Mouse (Mus musculus): ENCODE results near the gene Cpm. TPM values are rescaled to one million over a fixed set of nuclear protein-coding genes. Genes with fewer than 3 reads are reported as not detected.
"Not testable (repeated sequence)": the region's sequence is repeated elsewhere in the genome, so short reads cannot be mapped to it uniquely, and the experiment has no call there.

The Cpm gene
- polyA plus RNA-seq, 1 experiment from 2014 or later, result 5.2 TPM

GRCm38 (mm10) chr10:117714048-117714545 is 84.8 kb downstream of the Cpm start:
- Histone ChIP-seq H3K4me2 (no peak overlapping the region), H3K4me1 (peaks cover 22% of the 10 kb centered on the region), H3K27me3 (no peaks in the 10 kb centered on the region), H3K27ac (no peak overlapping the region), H3K4me3 (replicated peaks) (no peak overlapping the region), H3K9ac (no peak overlapping the region), H3K36me3 (replicated peaks) (no peaks in the 10 kb centered on the region), H3K9me3 (no peaks in the 10 kb centered on the region)
- 94% methylated on average over 3 of the region's 3 CpGs for WGBS
- no peak for ATAC-seq (ENCODE audit: low FRiP score)

- Histone ChIP-seq H3K4me3 (replicated peaks) (no peak overlapping the region), H3K36me3 (replicated peaks) (no peaks in the 10 kb centered on the region), H3K4me2 (no peak overlapping the region), H3K9ac (no peak overlapping the region), H3K27ac (no peak overlapping the region), H3K9me3 (no peaks in the 10 kb centered on the region), H3K4me1 (peaks cover 17% of the 10 kb centered on the region), H3K27me3 (no peaks in the 10 kb centered on the region)
- 82% methylated on average over 4 of the region's 4 CpGs for WGBS
- ATAC-seq (ENCODE audit: low FRiP score), result no peak
Measured at GRCm38 (mm10) chr10:117714928-117715500, 85.7 kb downstream of the Cpm start.

- H3K4me1 ChIP-seq, result peaks cover 17% of the 10 kb centered on the region
- H3K4me2 ChIP-seq; H3K4me3 ChIP-seq (replicated peaks); H3K27me3 ChIP-seq; H3K9me3 ChIP-seq; H3K36me3 ChIP-seq (replicated peaks); H3K27ac ChIP-seq; ATAC-seq (ENCODE audit: low FRiP score); H3K9ac ChIP-seq: not testable (repeated sequence)
- 88% methylated on average over 1 of the region's 1 CpGs for WGBS
Measured at GRCm38 (mm10) chr10:117715654-117716053, 86.4 kb downstream of the Cpm start.

- WGBS, result 92% methylated on average over 3 of the region's 3 CpGs
- Histone ChIP-seq H3K27ac (no peak overlapping the region), H3K4me1 (peaks cover 12% of the 10 kb centered on the region), H3K36me3 (replicated peaks) (no peaks in the 10 kb centered on the region), H3K27me3 (no peaks in the 10 kb centered on the region), H3K4me2 (no peak overlapping the region), H3K9ac (no peak overlapping the region), H3K9me3 (no peaks in the 10 kb centered on the region), H3K4me3 (replicated peaks) (no peak overlapping the region)
- no peak for ATAC-seq (ENCODE audit: low FRiP score)
Measured at GRCm38 (mm10) chr10:117716686-117717085, 87.4 kb downstream of the Cpm start.

- 13% methylated on average over 4 of the region's 4 CpGs for WGBS
- Histone ChIP-seq H3K4me1 (peaks cover 12% of the 10 kb centered on the region), H3K36me3 (replicated peaks) (no peaks in the 10 kb centered on the region), H3K27me3 (no peaks in the 10 kb centered on the region), H3K27ac (no peak overlapping the region), H3K9ac (no peak overlapping the region), H3K9me3 (no peaks in the 10 kb centered on the region), H3K4me2 (no peak overlapping the region), H3K4me3 (replicated peaks) (no peak overlapping the region)
- no peak for ATAC-seq (ENCODE audit: low FRiP score)
Measured at GRCm38 (mm10) chr10:117717583-117717982, 88.3 kb downstream of the Cpm start.

GRCm38 (mm10) chr10:117718161-117719119 is 89.1 kb downstream of the Cpm start:
- H3K4me1 ChIP-seq, result peaks cover 12% of the 10 kb centered on the region
- peak overlapping the region; percentile 2; the same call in 1 of the 2 replicates for H3K4me2 ChIP-seq
- no peaks in the 10 kb centered on the region for H3K27me3 ChIP-seq
- H3K36me3 ChIP-seq (replicated peaks), result no peaks in the 10 kb centered on the region
- H3K27ac ChIP-seq, result no peak overlapping the region; the same call in 1 of the 2 replicates
- no peak for ATAC-seq (ENCODE audit: low FRiP score)
- no peak overlapping the region for H3K4me3 ChIP-seq (replicated peaks)
- no peaks in the 10 kb centered on the region for H3K9me3 ChIP-seq
- H3K9ac ChIP-seq, result no peak overlapping the region
- WGBS, result 63% methylated on average over 19 of the region's 19 CpGs

GRCm38 (mm10) chr10:117724136-117724718 is 94.9 kb downstream of the Cpm start:
- no peak overlapping the region for H3K27ac ChIP-seq
- H3K36me3 ChIP-seq (replicated peaks), result no peaks in the 10 kb centered on the region
- H3K9ac ChIP-seq, result no peak overlapping the region
- no peaks in the 10 kb centered on the region for H3K4me1 ChIP-seq
- no peaks in the 10 kb centered on the region for H3K9me3 ChIP-seq
- 83% methylated on average over 5 of the region's 5 CpGs for WGBS
- H3K27me3 ChIP-seq, result no peaks in the 10 kb centered on the region
- H3K4me2 ChIP-seq, result no peak overlapping the region
- H3K4me3 ChIP-seq (replicated peaks), result no peak overlapping the region
- no peak for ATAC-seq (ENCODE audit: low FRiP score)

- Histone ChIP-seq H3K36me3 (replicated peaks) (no peaks in the 10 kb centered on the region), H3K9me3 (no peaks in the 10 kb centered on the region), H3K9ac (no peak overlapping the region), H3K4me1 (no peaks in the 10 kb centered on the region), H3K4me2 (no peak overlapping the region), H3K27ac (no peak overlapping the region), H3K27me3 (no peaks in the 10 kb centered on the region), H3K4me3 (replicated peaks) (no peak overlapping the region)
- no peak for ATAC-seq (ENCODE audit: low FRiP score)
- WGBS, result 94% methylated on average over 3 of the region's 3 CpGs
Measured at GRCm38 (mm10) chr10:117724804-117725361, 95.6 kb downstream of the Cpm start.

- Histone ChIP-seq H3K4me3 (replicated peaks) (no peak overlapping the region), H3K36me3 (replicated peaks) (no peaks in the 10 kb centered on the region), H3K9me3 (no peaks in the 10 kb centered on the region), H3K27ac (no peak overlapping the region), H3K27me3 (no peaks in the 10 kb centered on the region), H3K9ac (no peak overlapping the region), H3K4me2 (no peak overlapping the region), H3K4me1 (no peaks in the 10 kb centered on the region)
- 81% methylated on average over 7 of the region's 7 CpGs for whole genome bisulfite sequencing
- ATAC-seq (ENCODE audit: low FRiP score), result no peak
Measured at GRCm38 (mm10) chr10:117725671-117726070, 96.4 kb downstream of the Cpm start.

- Histone ChIP-seq H3K9ac (no peak overlapping the region), H3K27ac (no peak overlapping the region), H3K4me2 (no peak overlapping the region), H3K36me3 (replicated peaks) (no peaks in the 10 kb centered on the region), H3K27me3 (no peaks in the 10 kb centered on the region), H3K4me1 (no peaks in the 10 kb centered on the region), H3K4me3 (replicated peaks) (no peak overlapping the region), H3K9me3 (no peaks in the 10 kb centered on the region)
- WGBS, result 98% methylated on average over 4 of the region's 4 CpGs
- ATAC-seq (ENCODE audit: low FRiP score), result no peak
Measured at GRCm38 (mm10) chr10:117726350-117726749, 97.0 kb downstream of the Cpm start.

- Histone ChIP-seq H3K4me1 (no peaks in the 10 kb centered on the region), H3K4me2 (no peak overlapping the region), H3K9me3 (no peaks in the 10 kb centered on the region), H3K27me3 (no peaks in the 10 kb centered on the region), H3K4me3 (replicated peaks) (no peak overlapping the region), H3K36me3 (replicated peaks) (no peaks in the 10 kb centered on the region), H3K9ac (no peak overlapping the region), H3K27ac (no peak overlapping the region)
- 96% methylated on average over 4 of the region's 4 CpGs for WGBS
- ATAC-seq (ENCODE audit: low FRiP score), result no peak
Measured at GRCm38 (mm10) chr10:117726888-117727385, 97.6 kb downstream of the Cpm start.

- no peaks in the 10 kb centered on the region for H3K27me3 ChIP-seq
- H3K4me1 ChIP-seq, result no peaks in the 10 kb centered on the region
- no peak overlapping the region for H3K9ac ChIP-seq
- no peak for ATAC-seq (ENCODE audit: low FRiP score)
- H3K9me3 ChIP-seq, result no peaks in the 10 kb centered on the region
- no peak overlapping the region for H3K27ac ChIP-seq
- H3K4me2 ChIP-seq, result no peak overlapping the region
- WGBS, result 78% methylated on average over 9 of the region's 9 CpGs
- H3K36me3 ChIP-seq (replicated peaks), result no peaks in the 10 kb centered on the region
- H3K4me3 ChIP-seq (replicated peaks), result no peak overlapping the region
Measured at GRCm38 (mm10) chr10:117727518-117728110, 98.3 kb downstream of the Cpm start.

Measured in forebrain, embryonic 12.5 days (tissue).